Mouse (Mus musculus) embryonic facial prominence, embryonic 15.5 days (tissue): ENCODE data around the gene Olfml2b. TPM values are rescaled to one million over a fixed set of nuclear protein-coding genes. Genes with fewer than 3 reads are reported as not detected.

Experiments used
- ATAC-seq: fragments of 200-750 bp; cut with Nextera tagmentation; 2 replicates; pipeline ENCODE4 v1.8.0; 2017; ENCODE audit warnings: low read depth, moderate TSS enrichment; ENCODE audit not compliant: insufficient number of reproducible peaks, low FRiP score, low TSS enrichment
- H3K27ac ChIP-seq: fragments of 300-500 bp; sonication (generic); replicated peaks from 2 replicates; pipeline ENCODE4 v1.5.1; 2015; ENCODE audit warnings: mild to moderate bottlenecking, inconsistent platforms
- H3K27me3 ChIP-seq: fragments of 300-500 bp; sonication (generic); 2 replicates; pipeline ENCODE4 v1.6.1; 2015; ENCODE audit warnings: inconsistent platforms
- H3K36me3 ChIP-seq: fragments of 300-500 bp; sonication (generic); 2 replicates; pipeline ENCODE4 v1.6.1; 2015; ENCODE audit warnings: mild to moderate bottlenecking, inconsistent platforms
- H3K4me1 ChIP-seq: fragments of 300-500 bp; sonication (generic); 2 replicates; pipeline ENCODE4 v1.6.1; 2015; ENCODE audit warnings: inconsistent platforms
- H3K4me2 ChIP-seq: fragments of 300-500 bp; sonication (generic); replicated peaks from 2 replicates; pipeline ENCODE4 v1.6.1; 2015; ENCODE audit warnings: mild to moderate bottlenecking, inconsistent platforms
- H3K4me3 ChIP-seq: fragments of 300-500 bp; sonication (generic); replicated peaks from 2 replicates; pipeline ENCODE4 v1.5.1; 2015; ENCODE audit warnings: mild to moderate bottlenecking, inconsistent platforms
- H3K9ac ChIP-seq: fragments of 300-500 bp; sonication (generic); 2 replicates; pipeline ENCODE4 v1.6.1; 2015; ENCODE audit warnings: inconsistent platforms
- H3K9me3 ChIP-seq: fragments of 300-500 bp; sonication (generic); replicated peaks from 2 replicates; pipeline ENCODE4 v1.6.1; 2016; ENCODE audit warnings: inconsistent platforms
- WGBS: fragments of 180-500 bp; shearing (Covaris S2); methylation state at CpG from one replicate; pipeline ENCODE4 v1.1.7; 2015; 5-methylcytosine and 5-hydroxymethylcytosine counted together
- polyA plus RNA-seq: library from polyadenylated mRNA; unstranded; fragments of >200 nt; fragmentation: Nextera tagmentation; extraction: Ambion mirVana; gene quantifications from 2 replicates; pipeline ENCODE4 v1.2.1, GENCODE M21; 2015

The Olfml2b gene
- 30.6 and 34.5 TPM in 2 replicates for polyA plus RNA-seq

DNA sequence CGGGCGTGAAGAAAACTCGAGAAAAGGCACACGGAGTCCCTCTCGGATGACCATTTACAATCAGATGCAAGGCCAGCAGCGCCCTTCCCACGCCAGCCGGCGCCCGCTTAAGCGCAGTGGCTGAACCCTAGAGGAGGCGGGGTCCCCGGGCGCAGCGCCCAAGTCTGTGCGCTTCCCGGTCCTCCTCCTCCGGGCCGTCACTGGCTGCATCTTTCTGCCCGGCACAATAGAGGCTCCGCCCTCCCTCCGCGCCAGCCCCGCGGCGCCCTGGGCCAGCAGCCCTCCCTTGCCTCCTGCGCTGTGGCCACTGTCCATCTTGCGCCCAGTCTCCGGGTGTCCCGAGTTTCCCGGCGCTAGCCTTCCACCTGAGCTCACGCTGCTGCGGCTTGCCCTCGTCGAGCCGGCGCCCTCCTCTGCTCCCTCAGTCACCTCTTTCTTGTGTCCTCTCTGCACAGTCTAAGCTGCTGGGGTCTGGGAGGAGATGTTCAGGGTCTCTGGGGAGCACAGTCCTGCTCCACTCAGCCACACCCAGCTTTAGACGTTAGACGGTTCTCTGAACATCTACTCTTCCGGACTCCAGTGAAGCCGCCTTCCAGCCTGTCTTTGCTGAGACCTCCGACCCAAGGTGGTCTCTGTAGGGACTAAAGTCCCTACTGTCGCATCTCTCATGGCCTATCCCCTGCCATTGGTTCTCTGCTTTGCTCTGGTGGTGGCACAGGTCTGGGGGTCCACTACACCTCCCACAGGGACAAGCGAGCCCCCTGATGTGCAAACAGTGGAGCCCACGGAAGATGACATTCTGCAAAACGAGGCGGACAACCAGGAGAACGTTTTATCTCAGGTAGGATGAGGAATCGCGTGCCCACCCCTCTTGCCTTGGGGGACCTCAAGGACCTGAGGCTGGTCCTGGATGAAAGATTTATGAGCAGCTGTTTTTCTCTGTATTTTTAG, at the start of gene Olfml2b:
Gene Olfml2b (plus strand): TSS at position 278 of the 951 bp plus-strand sequence.
- H3K9ac ChIP-seq = peak within 1 kb of the TSS; percentile 57
- H3K27me3 ChIP-seq = no peaks in the 10 kb centered on the region
- H3K4me1 ChIP-seq = peaks cover 25% of the 10 kb centered on the region; the same call in 1 of the 2 replicates
- peak within 1 kb of the TSS; percentile 57 for H3K4me3 ChIP-seq
- H3K9me3 ChIP-seq = no peaks in the 10 kb centered on the region
- no peak within 1 kb of the TSS for H3K27ac ChIP-seq
- peak; percentile 94 for ATAC-seq
- peak within 1 kb of the TSS; percentile 89 for H3K4me2 ChIP-seq
- no peaks in the 10 kb centered on the region for H3K36me3 ChIP-seq
- WGBS = 14% methylated on average over 51 of the region's 51 CpGs

DNA sequence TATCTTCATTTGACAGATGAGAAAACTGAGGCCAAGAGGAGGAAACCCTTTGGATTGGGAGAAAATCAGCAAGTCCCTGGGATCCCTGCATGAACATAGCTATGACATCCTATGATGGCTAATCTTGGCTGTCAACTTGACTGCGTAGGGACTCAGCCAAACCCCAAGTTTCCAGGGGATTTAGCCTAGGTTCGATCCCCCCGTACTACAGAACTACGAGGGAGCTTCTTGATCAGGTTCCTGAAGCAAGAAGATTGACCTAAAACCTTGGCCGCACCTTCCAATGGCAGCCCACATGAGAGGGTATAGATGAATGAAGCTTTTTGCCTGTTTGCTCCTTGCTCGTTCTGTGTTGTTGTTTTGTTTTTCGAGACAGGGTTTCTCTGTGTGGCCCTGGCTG, 49.8 kb upstream of the Olfml2b start:
- Histone ChIP-seq H3K9ac (no peak overlapping the region), H3K4me1 (no peaks in the 10 kb centered on the region), H3K36me3 (no peaks in the 10 kb centered on the region), H3K27me3 (no peaks in the 10 kb centered on the region), H3K4me3 (no peak overlapping the region), H3K27ac (no peak overlapping the region), H3K4me2 (no peak overlapping the region), H3K9me3 (no peaks in the 10 kb centered on the region)
- no peak for ATAC-seq
- 91% methylated on average over 7 of the region's 7 CpGs for WGBS

DNA sequence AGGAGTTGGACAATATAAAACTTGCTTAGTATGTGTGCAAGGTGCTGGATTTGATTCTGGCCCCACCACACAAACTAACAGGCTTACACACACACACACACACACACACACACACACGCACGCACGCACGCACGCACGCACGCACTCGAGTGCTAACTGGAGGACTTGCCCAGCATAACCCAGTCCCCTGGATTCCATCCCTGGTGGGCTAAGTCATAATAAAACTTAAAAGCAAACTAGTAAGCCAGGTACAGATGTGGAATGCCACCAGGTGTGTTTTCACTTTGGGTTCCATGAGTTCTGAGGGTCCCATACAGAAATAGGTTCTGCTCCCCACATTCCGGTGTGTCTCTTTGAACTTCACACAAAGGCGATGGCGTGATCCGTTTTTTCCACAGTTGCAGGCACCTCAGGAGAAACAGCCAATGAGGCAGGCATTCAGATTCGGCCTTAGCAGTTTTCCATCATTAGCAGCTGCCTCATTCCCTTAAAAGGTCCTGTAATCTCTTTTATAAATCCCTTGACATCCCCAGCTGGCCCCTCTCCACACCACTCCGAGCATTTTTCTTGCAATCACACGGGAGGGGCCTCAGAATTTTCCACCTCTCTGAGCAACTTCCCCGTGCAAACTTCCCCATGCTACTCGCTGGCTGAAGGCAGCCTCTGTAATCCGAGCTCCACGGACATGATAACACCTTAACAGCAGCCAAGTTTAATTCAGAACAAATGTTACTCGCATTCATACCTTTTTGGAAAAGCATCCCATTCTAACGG, 38.9 kb upstream of the Olfml2b start:
- H3K27ac ChIP-seq = no peak overlapping the region
- ATAC-seq = no peak
- no peaks in the 10 kb centered on the region for H3K36me3 ChIP-seq
- H3K27me3 ChIP-seq = no peaks in the 10 kb centered on the region
- no peaks in the 10 kb centered on the region for H3K9me3 ChIP-seq
- no peak overlapping the region for H3K9ac ChIP-seq
- WGBS = 52% methylated on average over 21 of the region's 21 CpGs
- no peaks in the 10 kb centered on the region for H3K4me1 ChIP-seq
- H3K4me2 ChIP-seq = no peak overlapping the region
- H3K4me3 ChIP-seq = no peak overlapping the region

DNA sequence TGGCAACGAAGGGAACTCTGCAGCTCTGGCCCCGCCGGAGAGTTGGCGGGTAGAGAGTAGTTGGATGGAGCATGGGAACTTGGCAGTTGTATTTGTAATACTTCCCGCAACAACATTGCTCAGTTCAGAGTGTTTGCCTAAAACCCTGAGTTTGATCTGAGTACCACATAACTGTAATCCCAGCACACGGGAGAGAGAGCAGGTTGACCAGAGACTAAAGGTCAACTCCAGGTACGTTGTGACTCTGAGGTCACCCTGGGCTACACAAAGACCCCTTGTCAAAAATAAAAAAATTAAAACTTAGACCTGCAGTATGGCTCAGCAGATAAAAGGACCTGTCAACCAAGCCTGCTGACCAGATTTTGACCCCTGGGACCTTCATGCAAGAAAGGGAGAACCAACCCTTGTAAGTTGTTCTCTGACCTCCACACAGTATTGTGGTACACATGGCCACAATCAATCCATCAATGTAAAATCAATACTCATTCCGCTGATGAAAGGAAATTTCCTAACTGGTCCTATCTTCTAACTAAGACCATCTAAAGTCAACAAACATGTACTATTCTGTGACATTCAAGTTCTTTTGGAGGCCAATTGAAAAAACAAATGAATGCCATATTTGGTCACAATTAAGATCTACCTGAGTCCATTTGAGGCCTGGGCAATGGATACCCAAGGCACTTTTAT, 37.0 kb upstream of the Olfml2b start:
- Histone ChIP-seq H3K27me3 (no peaks in the 10 kb centered on the region), H3K4me1 (no peaks in the 10 kb centered on the region), H3K4me3 (no peak overlapping the region), H3K9me3 (no peaks in the 10 kb centered on the region), H3K4me2 (no peak overlapping the region), H3K36me3 (no peaks in the 10 kb centered on the region), H3K9ac (no peak overlapping the region), H3K27ac (no peak overlapping the region)
- ATAC-seq = no peak
- 88% methylated on average over 8 of the region's 8 CpGs for WGBS

DNA sequence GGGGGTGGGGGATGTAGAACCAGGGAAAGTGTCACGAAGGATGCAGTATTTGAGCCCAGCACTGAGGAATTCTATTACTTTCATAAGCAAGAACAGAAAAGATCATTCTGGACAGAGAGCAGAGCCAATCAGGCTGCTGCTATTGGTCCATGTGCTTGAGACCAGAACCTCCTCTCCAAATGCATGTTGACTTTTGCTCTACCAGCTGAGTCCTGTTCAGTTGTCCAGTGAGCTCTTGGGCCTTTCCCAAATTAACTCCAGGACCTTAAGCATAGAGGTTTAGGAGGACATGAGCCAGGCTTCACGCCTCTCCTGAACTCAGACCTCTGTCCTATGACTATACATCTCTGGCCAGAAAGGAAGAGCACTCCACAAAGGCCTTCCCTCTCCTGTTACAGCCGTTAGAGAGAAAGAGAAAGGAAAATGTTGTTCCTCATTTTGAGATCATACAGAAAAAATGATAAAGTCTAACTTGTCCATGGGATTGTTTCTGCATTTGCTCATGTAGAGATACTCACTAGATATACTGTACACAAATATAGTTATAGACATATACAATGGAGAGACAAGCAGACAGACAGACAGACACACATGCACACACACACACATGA, 35.8 kb upstream of the Olfml2b start:
- no peak for ATAC-seq
- 82% methylated on average over 3 of the region's 3 CpGs for WGBS
- H3K27ac ChIP-seq = no peak overlapping the region
- no peak overlapping the region for H3K9ac ChIP-seq
- no peaks in the 10 kb centered on the region for H3K9me3 ChIP-seq
- H3K4me3 ChIP-seq = no peak overlapping the region
- no peaks in the 10 kb centered on the region for H3K36me3 ChIP-seq
- H3K4me1 ChIP-seq = no peaks in the 10 kb centered on the region
- no peak overlapping the region for H3K4me2 ChIP-seq
- no peaks in the 10 kb centered on the region for H3K27me3 ChIP-seq

DNA sequence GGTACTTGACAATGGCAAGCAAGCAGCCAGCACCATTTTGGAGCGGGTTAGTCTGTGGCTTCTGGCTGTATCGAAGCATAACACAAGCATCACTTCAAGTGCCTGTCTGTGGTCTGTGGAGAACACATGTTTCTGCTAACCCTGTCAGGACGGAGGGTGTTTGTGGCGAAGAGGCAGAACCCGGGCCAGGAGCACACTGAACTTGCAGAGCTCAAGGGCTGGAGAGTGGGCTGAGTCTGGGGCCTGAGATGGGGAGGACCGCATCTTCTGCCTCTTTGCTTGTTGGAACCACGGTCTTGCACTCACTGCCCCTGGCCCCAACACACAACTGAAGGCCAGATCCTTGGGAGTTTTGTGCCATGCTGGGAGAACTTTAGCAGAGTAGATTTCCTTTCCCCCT, 34.5 kb upstream of the Olfml2b start:
- Histone ChIP-seq H3K9ac (no peak overlapping the region), H3K27me3 (no peaks in the 10 kb centered on the region), H3K9me3 (no peaks in the 10 kb centered on the region), H3K4me1 (no peaks in the 10 kb centered on the region), H3K4me2 (no peak overlapping the region), H3K27ac (no peak overlapping the region), H3K36me3 (no peaks in the 10 kb centered on the region), H3K4me3 (no peak overlapping the region)
- peak; percentile 63; the same call in 1 of the 2 replicates for ATAC-seq
- 53% methylated on average over 7 of the region's 7 CpGs for WGBS

DNA sequence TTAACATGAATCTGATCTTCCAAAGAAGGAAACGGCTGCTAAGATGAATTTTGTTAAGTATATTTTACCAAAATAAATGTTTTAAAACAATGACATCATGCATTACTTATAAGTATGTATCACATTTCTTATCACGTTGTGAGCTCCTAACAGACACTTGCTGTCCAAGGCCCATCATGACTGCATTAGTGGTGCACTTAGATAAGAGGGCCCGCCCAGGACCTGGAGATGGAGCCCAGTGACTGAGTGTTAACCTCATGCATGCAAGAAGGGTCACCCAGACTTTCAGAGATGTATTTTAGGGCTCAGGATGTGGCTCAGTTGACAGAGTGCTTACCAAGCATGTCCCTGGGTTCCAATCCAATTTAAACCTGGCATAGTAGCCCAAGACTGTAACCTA, 34.0 kb upstream of the Olfml2b start:
- Histone ChIP-seq H3K4me3 (no peak overlapping the region), H3K27ac (no peak overlapping the region), H3K9me3 (no peaks in the 10 kb centered on the region), H3K4me1 (no peaks in the 10 kb centered on the region), H3K4me2 (no peak overlapping the region), H3K27me3 (no peaks in the 10 kb centered on the region), H3K36me3 (no peaks in the 10 kb centered on the region), H3K9ac (no peak overlapping the region)
- ATAC-seq = no peak
- 64% methylated on average over 3 of the region's 3 CpGs for WGBS

DNA sequence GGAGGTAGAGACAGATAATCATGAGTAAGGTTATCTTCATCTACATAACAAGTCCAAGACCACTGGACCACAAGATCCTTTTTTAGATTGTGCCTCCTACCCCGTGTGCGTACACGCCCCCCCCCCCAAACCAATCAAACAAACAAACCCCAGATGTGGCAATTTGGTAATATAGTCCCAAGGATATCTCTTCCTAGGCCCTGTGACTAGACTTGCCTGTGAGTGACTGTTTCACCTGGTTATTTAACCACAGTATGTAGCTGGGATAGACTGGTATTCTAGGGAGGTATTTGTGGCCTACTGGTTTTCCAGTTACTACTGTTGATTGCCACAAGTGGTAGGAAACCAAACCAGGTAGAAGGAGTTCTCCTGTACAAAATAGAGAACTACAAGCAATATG, 33.6 kb upstream of the Olfml2b start:
- Histone ChIP-seq H3K4me2 (no peak overlapping the region), H3K4me3 (no peak overlapping the region), H3K9me3 (no peaks in the 10 kb centered on the region), H3K4me1 (no peaks in the 10 kb centered on the region), H3K9ac (no peak overlapping the region), H3K27me3 (no peaks in the 10 kb centered on the region), H3K27ac (no peak overlapping the region), H3K36me3 (no peaks in the 10 kb centered on the region)
- WGBS = 65% methylated on average over 3 of the region's 3 CpGs
- no peak for ATAC-seq

DNA sequence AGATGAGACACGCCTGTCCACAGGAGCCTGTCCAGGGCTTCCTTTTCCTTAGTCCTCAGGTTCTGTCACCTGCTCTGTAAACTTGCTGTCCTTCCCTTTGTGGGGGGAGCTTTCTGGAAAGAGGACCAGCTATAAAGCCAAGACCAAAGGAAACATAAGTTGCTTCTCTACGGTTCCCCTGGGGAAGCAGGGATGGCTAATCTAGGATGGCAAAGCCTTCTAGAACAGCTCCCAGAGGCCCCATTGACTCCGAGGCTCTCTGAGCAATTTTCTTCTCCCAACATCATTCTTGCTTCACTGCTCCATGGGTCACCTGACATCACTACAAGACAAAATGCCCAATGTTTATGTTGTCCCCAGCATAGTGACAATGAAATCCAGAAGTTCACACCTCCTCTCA, 32.7 kb upstream of the Olfml2b start:
- H3K36me3 ChIP-seq = no peaks in the 10 kb centered on the region
- no peaks in the 10 kb centered on the region for H3K4me1 ChIP-seq
- no peak overlapping the region for H3K9ac ChIP-seq
- H3K4me2 ChIP-seq = no peak overlapping the region
- H3K9me3 ChIP-seq = no peaks in the 10 kb centered on the region
- 82% methylated on average over 3 of the region's 3 CpGs for WGBS
- H3K27ac ChIP-seq = no peak overlapping the region
- no peak for ATAC-seq
- no peak overlapping the region for H3K4me3 ChIP-seq
- H3K27me3 ChIP-seq = no peaks in the 10 kb centered on the region

DNA sequence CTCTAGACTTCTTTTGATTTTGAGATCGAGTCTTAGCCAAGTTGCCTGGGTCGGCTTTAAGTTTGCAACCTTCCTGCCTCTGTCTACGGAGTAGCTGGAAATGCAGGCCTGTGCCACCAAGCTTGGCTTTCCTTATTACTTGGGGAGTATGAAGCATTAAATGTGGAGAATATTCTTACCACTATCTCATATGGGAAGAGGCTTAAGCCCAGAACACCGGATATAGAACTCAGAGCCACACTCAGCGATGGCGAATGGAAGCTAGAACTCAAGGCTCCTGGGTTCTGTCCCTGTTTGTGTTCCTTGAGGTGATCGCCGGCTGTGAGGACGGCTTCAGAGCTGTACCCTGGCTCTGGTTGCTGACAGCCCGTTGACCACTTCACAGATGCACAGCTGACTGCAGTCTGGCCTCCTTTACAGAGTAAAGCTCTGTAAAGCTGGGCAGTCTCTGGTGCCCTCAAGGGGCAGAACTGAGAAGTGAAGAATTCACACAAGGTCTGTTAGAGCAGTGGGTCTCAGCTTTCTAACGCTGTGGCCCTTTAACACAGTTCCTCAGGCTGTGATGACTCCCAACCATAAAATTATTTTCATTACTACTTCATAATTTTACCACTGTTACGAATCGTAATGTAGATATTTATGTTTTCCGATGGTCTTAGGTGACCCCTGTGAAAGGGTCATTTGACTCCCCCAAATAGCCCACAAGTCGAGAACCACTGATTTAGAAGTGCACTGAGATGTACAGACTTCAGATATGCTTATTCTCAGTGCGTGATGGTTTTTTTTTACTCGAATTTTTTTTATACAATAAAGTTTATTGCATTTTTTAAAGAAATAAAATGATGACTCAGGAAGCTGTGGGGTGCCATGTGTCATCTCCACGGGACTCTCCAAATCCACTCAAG, 31.1 kb upstream of the Olfml2b start:
- Histone ChIP-seq H3K4me3 (no peak overlapping the region), H3K4me1 (no peaks in the 10 kb centered on the region), H3K27me3 (no peaks in the 10 kb centered on the region), H3K36me3 (no peaks in the 10 kb centered on the region), H3K4me2 (no peak overlapping the region), H3K27ac (no peak overlapping the region), H3K9me3 (no peaks in the 10 kb centered on the region), H3K9ac (no peak overlapping the region)
- ATAC-seq = peak; percentile 79
- 59% methylated on average over 18 of the region's 18 CpGs for WGBS
